Mouse (Mus musculus) embryonic stem cell, embryonic (primary cell): ENCODE measurements at regions not wholly inside any gene's neighbourhood (a gene's known extent, or its start where the extent isn't known, plus 50 kb on each side); places are given as distances from the start of the nearest gene placed in this dataset.
"Not testable (repeated sequence)": the region's sequence is repeated elsewhere in the genome, so short reads cannot be mapped to it uniquely, and the experiment has no call there.

Source experiments
- CTCF ChIA-PET, 4 experiments: fragments of 300-600 bp in 2 of 4; fragments of 350-600 bp in 2 of 4; sonication (Branson Sonifier 250); formaldehyde crosslinking; loops; one replicate each; lab custom pipeline; 2022; ENCODE audit warnings: inconsistent platforms in 2 of 4; lab: Charles Lee
- POLR2A ChIA-PET, 4 experiments: fragments of 300-600 bp in 2 of 4; fragments of 350-600 bp in 2 of 4; sonication (Branson Sonifier 250); formaldehyde crosslinking; loops; one replicate each; lab custom pipeline; 2022; ENCODE audit warnings: antibody characterized with exemption in 4 of 4, inconsistent platforms in 1 of 4; lab: Charles Lee

DNA sequence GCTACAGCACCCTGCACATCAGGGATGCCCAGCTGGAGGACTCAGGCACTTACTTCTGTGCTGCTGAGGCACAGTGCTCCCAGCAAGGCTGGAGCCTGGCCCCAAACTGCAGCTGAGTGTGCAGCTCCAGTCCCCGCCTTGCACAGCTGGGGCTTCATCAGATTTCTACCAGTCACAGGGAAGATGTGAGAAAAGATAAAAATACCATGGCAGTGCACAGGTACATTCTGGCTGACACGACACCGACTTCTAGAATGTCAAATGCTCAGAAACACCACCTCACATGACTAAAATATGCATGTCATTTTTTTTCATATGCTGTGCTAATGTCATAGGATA lies 806.9 kb upstream of the Olfr1507 start:
- CTCF ChIA-PET, POLR2A ChIA-PET: not testable (repeated sequence)

DNA sequence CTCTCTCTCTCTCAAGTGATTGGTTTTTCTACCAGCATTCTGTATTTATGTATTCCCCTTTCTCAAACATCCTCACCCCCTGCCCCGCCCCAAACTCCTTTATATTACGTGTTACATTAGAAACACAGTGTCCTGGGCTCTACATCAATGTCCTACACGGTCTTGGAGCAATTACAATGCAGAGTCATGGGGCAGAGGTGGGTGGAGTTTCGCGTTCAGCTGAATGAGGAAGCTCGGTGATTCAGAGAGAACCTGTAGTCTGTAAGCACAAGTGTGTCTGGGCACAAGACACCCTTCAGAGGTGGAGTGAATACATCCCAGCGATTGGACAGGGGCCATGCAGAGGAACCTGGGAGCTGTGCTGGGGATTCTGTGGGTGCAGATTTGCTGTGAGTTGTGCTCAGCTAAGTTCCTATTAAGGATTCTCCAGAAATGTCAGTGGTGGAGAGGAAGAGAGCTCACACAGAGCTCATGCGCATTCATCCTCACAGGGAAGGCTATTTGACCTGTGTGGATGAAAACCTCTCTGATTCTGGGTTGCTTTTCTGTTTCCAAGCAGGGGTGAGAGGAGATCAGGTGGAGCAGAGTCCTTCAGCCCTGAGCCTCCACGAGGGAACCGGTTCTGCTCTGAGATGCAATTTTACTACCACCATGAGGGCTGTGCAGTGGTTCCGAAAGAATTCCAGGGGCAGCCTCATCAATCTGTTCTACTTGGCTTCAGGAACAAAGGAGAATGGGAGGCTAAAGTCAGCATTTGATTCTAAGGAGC lies 806.4 kb upstream of the Olfr1507 start:
- POLR2A ChIA-PET, CTCF ChIA-PET: not testable (repeated sequence)

DNA sequence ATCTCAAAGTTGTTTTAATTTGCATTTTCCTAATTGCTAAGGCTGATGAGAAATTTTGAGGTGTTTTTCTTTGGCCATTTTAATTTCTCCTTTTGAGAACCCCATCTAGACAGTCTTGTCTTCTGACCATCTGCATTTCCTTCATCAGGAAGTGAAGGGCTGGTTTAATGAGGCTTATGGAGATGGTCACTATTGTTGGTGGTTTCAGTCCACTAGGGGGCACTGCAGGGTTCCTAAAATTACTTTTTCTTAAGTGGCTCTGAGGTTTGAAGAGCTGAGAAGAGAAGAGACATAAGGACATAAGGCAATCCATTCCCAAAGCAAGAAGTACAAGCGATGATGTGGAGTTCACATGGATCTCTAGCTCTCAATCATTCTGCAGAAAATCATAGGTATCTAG lies 805.6 kb upstream of the Olfr1507 start:
- POLR2A ChIA-PET, CTCF ChIA-PET: not testable (repeated sequence)

GRCm38 (mm10) chr14:53299735-53300134 lies 804.2 kb upstream of the Olfr1507 start:
- CTCF ChIA-PET, POLR2A ChIA-PET: not testable (repeated sequence)

GRCm38 (mm10) chr14:53283350-53284141 lies 788.0 kb upstream of the Olfr1507 start:
- POLR2A ChIA-PET, CTCF ChIA-PET: not testable (repeated sequence)

GRCm38 (mm10) chr14:53273218-53273617 lies 777.7 kb upstream of the Olfr1507 start:
- POLR2A ChIA-PET, CTCF ChIA-PET: not testable (repeated sequence)

GRCm38 (mm10) chr14:53267693-53268092 lies 772.1 kb upstream of the Olfr1507 start:
- POLR2A ChIA-PET, CTCF ChIA-PET: not testable (repeated sequence)

- CTCF ChIA-PET, POLR2A ChIA-PET: not testable (repeated sequence)
These were observed 760.4 kb upstream of the Olfr1507 start for GRCm38 (mm10) chr14:53255962-53256361.

GRCm38 (mm10) chr14:53253470-53253869 lies 757.9 kb upstream of the Olfr1507 start:
- POLR2A ChIA-PET, CTCF ChIA-PET: not testable (repeated sequence)

DNA sequence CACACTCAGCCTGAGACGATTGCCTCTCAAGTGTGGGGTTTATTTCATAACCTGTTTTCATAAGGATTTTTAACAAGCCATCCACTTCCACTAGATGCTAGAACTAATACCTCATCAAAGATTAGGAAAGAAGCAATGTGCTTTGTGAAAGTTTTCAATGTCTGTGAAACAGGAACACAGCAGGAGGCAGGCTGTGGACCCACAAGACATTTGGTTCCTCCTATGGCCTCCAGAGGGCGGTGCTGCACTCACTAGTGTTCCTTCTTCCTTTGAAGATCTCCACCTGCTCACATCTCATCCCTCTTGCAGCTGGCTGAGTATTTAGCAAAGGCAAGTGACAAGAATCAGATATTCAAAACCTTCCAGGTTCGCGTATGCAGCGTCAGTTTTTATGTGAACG lies 735.6 kb upstream of the Olfr1507 start:
- POLR2A ChIA-PET, CTCF ChIA-PET: not testable (repeated sequence)

DNA sequence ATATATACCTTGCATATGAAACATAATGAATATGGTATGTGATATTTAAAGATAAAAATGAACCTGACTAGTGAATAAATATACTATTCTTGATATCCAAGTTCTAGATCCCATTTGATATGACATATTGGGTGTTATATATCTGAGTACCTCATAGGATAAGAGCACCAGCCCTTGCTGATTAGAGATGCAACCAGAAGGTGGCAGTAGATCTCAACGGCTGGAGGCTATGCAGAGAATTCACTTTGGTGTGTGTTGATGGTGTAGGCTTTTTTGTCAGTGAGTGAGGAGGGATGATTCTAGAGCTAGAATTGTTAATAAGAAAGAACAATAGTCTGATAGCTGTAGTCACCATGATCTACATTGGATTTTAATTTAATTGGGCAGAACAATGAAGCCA lies 729.2 kb upstream of the Olfr1507 start:
- POLR2A ChIA-PET, CTCF ChIA-PET: not testable (repeated sequence)

- POLR2A ChIA-PET, CTCF ChIA-PET: not testable (repeated sequence)
These were observed 715.0 kb upstream of the Olfr1507 start for GRCm38 (mm10) chr14:53210554-53210953.

- POLR2A ChIA-PET, CTCF ChIA-PET: not testable (repeated sequence)
These were observed 713.7 kb upstream of the Olfr1507 start for GRCm38 (mm10) chr14:53209258-53209657.

DNA sequence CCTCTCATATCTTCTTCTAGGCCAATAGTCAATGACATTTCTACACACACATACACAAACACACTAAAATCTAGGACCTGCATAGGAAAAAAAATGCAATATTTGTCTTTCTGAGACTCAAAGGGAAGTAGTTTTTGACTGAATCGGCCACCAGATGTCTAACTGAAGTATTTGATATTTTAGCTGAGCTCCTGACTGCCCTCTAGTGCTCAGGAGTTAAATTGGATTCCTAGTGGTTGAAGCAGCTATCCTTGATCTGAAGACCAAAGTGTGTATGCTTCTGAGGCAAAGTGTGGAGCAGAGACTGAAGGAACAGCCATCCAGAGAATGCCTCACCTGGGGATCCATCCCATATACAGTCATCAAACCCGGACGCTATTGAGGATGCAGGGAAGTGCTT lies 695.4 kb upstream of the Olfr1507 start:
- POLR2A ChIA-PET, CTCF ChIA-PET: not testable (repeated sequence)

GRCm38 (mm10) chr14:53174099-53174498 lies 678.5 kb upstream of the Olfr1507 start:
- POLR2A ChIA-PET = not testable (repeated sequence)

DNA sequence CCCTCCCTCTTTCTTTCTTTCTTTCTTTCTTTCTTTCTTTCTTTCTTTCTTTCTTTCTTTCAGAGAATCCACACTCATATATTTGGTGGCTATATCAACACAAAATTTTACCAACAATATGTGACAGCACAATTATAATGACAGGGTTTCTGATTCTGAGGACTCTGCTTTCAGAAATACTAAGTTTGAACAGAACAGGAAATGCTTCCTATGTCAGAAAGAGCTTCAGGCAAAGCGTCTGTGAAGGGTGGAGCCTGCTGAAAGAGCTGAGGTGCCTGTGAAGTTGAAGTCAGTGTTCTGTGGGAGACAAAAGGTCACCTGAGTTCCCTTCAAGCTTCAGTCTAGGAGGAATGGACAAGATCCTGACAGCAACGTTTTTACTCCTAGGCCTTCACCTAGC lies 670.8 kb upstream of the Olfr1507 start:
- CTCF ChIA-PET, POLR2A ChIA-PET: not testable (repeated sequence)

More at GRCm38 (mm10) chr14:53174099-53174498, 678.5 kb upstream of the Olfr1507 start:
- CTCF ChIA-PET = not testable (repeated sequence)

GRCm38 (mm10) chr14:53159012-53159411 lies 663.5 kb upstream of the Olfr1507 start:
- CTCF ChIA-PET, POLR2A ChIA-PET: not testable (repeated sequence)

DNA sequence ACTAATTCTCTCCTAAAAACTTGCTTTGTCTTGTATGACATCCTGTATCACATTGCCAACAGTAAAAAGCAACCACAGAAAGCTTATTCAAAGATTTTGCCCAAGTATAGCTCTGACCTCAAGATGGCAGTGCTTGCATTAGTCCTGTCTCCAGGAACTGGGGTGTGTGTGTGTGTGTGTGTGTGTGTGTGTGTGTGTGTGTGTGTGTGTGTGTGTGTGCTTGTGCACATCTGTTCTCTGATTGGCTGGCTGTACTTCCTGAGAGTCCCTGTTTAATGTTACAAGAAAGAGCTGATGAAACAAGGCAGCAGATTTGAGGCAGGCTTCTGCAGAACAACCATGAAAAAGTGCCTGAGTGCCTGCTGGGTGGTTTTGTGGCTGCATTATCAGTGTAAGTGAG lies 639.2 kb upstream of the Olfr1507 start:
- POLR2A ChIA-PET = interaction anchor here in 1 of 4 experiments (0.6 kb wide), 1 partner anchor 674 kb away, joined by 3 read pairs; no protein-coding TSS in a partner anchor
- CTCF ChIA-PET = interaction anchor here in 1 of 4 experiments (0.6 kb wide), 1 partner anchor 163 kb away, joined by 3 read pairs; no protein-coding TSS in a partner anchor

DNA sequence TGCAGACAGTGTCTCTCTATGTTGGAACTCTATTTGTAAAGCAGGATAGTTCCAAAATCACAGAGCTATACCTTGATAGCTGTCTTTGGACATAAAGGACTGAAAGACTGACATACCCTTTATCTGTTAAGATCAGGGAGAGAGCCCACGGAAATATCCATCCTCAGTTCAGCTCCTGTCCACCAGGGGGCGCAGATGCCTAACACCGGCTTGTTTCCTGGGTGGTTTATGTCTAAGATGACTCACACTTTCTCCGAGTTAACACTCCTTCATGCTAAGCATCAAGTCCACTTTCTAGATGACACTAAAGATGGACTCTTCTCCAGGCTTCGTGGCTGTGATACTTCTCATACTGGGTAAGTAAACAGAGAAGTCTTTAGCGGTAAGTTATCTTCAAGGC lies 636.8 kb upstream of the Olfr1507 start:
- POLR2A ChIA-PET = not testable (repeated sequence)
- CTCF ChIA-PET = interaction anchor here in 1 of 4 experiments (0.6 kb wide), 1 partner anchor 1895 kb away, joined by 3 read pairs; no protein-coding TSS in a partner anchor

GRCm38 (mm10) chr14:53121704-53122103 lies 626.2 kb upstream of the Olfr1507 start:
- POLR2A ChIA-PET = not testable (repeated sequence)
- CTCF ChIA-PET = interaction anchor here in 1 of 4 experiments (0.7 kb wide), 1 partner anchor 310 kb away, joined by 3 read pairs; no protein-coding TSS in a partner anchor
